Mouse (Mus musculus): ENCODE measurements around the gene Pdcl2. TPM values are rescaled to one million over a fixed set of nuclear protein-coding genes. Genes with fewer than 3 reads are reported as not detected.

The Pdcl2 gene
- total and polyA plus RNA-seq, 2 experiments from 2014 or later, result not detected

DNA sequence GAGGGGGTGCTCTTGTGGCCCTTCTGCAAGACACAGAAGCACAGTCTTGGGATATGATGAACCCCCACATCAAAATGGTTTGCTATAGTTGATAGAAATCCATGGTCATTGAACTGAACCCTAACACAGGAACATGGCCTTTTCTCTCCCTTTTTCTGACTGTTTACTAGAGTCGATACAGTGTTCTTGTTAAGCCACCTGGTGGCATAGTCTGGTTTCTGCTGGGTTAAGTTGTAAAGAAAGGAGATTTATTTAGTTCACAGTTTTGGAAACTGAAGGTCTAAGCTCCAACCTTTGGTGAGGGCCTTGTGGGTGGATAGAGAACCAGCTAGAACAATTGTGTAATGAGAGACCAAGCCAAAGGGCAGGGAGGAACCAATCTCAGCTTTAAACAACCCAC is 29.1 kb upstream of the Pdcl2 start:
- peaks cover 10% of the 10 kb centered on the region; the same call in 1 of the 2 replicates for H3K27me3 ChIP-seq (ENCODE audit: insufficient read depth, low read length)
- H3K36me3 ChIP-seq (ENCODE audit: insufficient read depth, low read length), result no peaks in the 10 kb centered on the region
- H3K4me2 ChIP-seq (ENCODE audit: low read depth, low read length, poor library complexity, severe bottlenecking), result no peak overlapping the region
- H3K27ac ChIP-seq (ENCODE audit: low read depth, low read length), result no peak overlapping the region
- no peak for ATAC-seq (ENCODE audit: low FRiP score)
- WGBS, result 74% methylated on average over 1 of the region's 1 CpGs
- DNase-seq (ENCODE audit: low spot score), result no peak
- peak; percentile 46 for TF ChIP-seq CTCF (IDR thresholded peaks at IDR 0.05)
- no peak overlapping the region for H3K9ac ChIP-seq (replicated peaks; ENCODE audit: low read length, poor library complexity, severe bottlenecking)
- no peak overlapping the region for H3K4me3 ChIP-seq (ENCODE audit: low read depth, low read length)
- no peaks in the 10 kb centered on the region for H3K9me3 ChIP-seq (ENCODE audit: low read length)
- H3K4me1 ChIP-seq (ENCODE audit: insufficient read depth, low read length), result 0 out of 2 replicates have a peak, but pooled peaks cover 2% of the 10 kb centered on the region

DNA sequence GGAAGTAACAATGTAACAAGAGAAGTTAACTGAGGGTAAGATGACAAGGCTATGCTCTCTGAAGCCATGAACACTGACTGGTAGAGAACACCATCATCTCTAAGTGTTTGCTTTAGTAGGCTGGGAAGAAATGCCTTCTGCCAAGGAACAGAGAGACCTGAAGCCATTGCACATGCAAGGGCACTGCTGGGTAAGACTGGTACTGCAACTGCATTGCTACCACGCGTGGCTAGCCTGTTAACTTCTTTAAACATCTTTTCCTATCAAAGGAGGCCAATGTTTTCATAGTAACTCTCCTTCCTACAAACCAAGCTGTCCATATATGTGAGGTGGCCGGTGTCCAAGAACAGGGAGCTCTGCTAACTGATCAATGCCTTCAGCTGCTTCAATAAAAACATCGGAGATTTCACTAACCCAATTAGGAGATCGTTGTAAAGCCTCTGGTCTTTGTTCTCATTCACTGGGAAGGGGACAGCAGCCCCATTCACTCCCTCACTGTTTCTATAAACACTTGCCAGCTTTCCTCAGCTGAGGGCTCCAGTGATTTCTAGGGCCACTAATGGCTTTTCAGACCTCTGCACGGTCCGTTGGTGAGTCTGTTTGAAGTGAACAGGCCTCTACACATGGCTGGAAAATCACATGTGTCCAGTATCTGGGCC is 21.1 kb upstream of the Pdcl2 start:
- H3K9ac ChIP-seq (replicated peaks; ENCODE audit: low read length, poor library complexity, severe bottlenecking), result no peak overlapping the region
- 41% methylated on average over 7 of the region's 7 CpGs for WGBS
- ATAC-seq (ENCODE audit: low FRiP score) (0 out of 2 replicates have a peak, but pooled peaks have one; percentile 13), DNase-seq (ENCODE audit: low spot score) (peak; percentile 36)
- no peak overlapping the region for H3K27ac ChIP-seq (ENCODE audit: low read depth, low read length)
- no peaks in the 10 kb centered on the region for H3K27me3 ChIP-seq (ENCODE audit: insufficient read depth, low read length)
- no peak overlapping the region for H3K4me2 ChIP-seq (ENCODE audit: low read depth, low read length, poor library complexity, severe bottlenecking)
- H3K36me3 ChIP-seq (ENCODE audit: insufficient read depth, low read length), result no peaks in the 10 kb centered on the region
- no peak overlapping the region for H3K4me3 ChIP-seq (ENCODE audit: low read depth, low read length)
- H3K9me3 ChIP-seq (ENCODE audit: low read length), result no peaks in the 10 kb centered on the region
- no peaks in the 10 kb centered on the region for H3K4me1 ChIP-seq (ENCODE audit: insufficient read depth, low read length)
- peak; percentile 19; the same call in 1 of the 2 replicates for TF ChIP-seq CTCF (IDR thresholded peaks at IDR 0.05)

DNA sequence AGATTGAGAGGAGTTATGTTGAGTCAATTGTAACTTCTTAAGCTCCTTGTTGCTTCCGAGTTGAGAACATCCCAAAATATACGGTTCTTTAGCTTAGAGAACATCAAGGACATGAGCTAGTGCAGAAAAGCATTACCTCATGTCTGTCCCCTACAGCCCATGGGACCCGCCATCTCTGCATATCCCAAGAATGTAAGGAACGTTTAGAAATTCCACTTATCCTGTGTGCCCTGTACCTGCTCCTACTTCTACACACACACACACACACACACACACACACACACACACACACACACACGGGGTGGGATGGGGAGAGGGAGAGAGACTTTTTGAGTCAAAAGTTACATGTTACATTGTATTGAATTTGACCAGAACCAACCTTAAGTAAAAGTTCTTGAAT is 20.6 kb upstream of the Pdcl2 start:
- no peak for DNase-seq (ENCODE audit: low spot score)
- no peaks in the 10 kb centered on the region for H3K36me3 ChIP-seq (ENCODE audit: insufficient read depth, low read length)
- no peak overlapping the region for H3K4me3 ChIP-seq (ENCODE audit: low read depth, low read length)
- no peak overlapping the region for H3K9ac ChIP-seq (replicated peaks; ENCODE audit: low read length, poor library complexity, severe bottlenecking)
- ATAC-seq (ENCODE audit: low FRiP score), result no peak
- no peaks in the 10 kb centered on the region for H3K4me1 ChIP-seq (ENCODE audit: insufficient read depth, low read length)
- H3K27me3 ChIP-seq (ENCODE audit: insufficient read depth, low read length), result no peaks in the 10 kb centered on the region
- H3K27ac ChIP-seq (ENCODE audit: low read depth, low read length), result no peak overlapping the region
- no peak for TF ChIP-seq CTCF (IDR thresholded peaks at IDR 0.05)
- 76% methylated on average over 5 of the region's 5 CpGs for WGBS
- no peaks in the 10 kb centered on the region for H3K9me3 ChIP-seq (ENCODE audit: low read length)
- no peak overlapping the region for H3K4me2 ChIP-seq (ENCODE audit: low read depth, low read length, poor library complexity, severe bottlenecking)

DNA sequence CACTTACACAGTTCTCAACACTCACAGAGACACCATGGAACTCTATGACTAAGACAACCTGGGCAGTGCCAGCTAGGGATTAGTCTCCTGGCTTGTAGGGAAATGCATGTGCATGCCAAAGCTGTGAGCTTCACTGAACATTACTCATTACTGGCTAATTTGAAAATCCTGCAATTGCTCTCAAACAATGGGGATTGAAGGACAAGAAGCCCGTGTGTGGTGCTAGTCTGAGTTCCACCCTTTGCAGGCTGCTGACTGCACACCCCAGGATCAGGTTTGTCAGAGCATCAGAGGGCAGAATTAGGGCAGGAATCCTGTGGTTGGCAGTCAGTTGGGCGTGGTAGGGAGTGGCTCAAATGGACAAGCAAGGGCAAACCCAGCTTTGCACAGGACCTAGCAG is 15.2 kb upstream of the Pdcl2 start:
- no peak overlapping the region for H3K9ac ChIP-seq (replicated peaks; ENCODE audit: low read length, poor library complexity, severe bottlenecking)
- no peaks in the 10 kb centered on the region for H3K9me3 ChIP-seq (ENCODE audit: low read length)
- H3K4me2 ChIP-seq (ENCODE audit: low read depth, low read length, poor library complexity, severe bottlenecking), result no peak overlapping the region
- DNase-seq (ENCODE audit: low spot score), result peak; percentile 31
- no peak overlapping the region for H3K4me3 ChIP-seq (ENCODE audit: low read depth, low read length)
- WGBS, result 55% methylated on average over 2 of the region's 2 CpGs
- TF ChIP-seq CTCF (IDR thresholded peaks at IDR 0.05), result no peak
- H3K36me3 ChIP-seq (ENCODE audit: insufficient read depth, low read length), result no peaks in the 10 kb centered on the region
- H3K27ac ChIP-seq (ENCODE audit: low read depth, low read length), result no peak overlapping the region
- H3K4me1 ChIP-seq (ENCODE audit: insufficient read depth, low read length), result no peaks in the 10 kb centered on the region
- ATAC-seq (ENCODE audit: low FRiP score), result no peak
- H3K27me3 ChIP-seq (ENCODE audit: insufficient read depth, low read length), result no peaks in the 10 kb centered on the region

DNA sequence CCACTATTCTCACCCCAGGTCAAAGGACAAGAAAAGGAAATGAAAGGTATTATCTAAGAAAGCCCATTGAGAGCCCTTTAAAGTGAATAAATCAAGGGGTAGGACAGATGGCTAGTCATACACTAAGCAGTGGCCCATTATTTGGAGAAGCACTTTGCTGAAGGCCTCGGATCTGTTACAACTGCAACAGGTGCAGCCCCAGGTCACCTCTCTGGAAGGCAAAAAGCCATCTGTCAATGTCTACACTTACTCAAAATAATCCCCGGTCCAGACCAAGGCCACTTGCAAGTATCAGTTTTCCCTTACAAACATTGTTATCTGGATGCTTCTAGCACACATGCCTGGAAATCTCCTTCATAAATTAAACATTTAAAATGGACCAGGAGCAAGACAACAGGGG is 10.0 kb upstream of the Pdcl2 start:
- no peaks in the 10 kb centered on the region for H3K4me1 ChIP-seq (ENCODE audit: insufficient read depth, low read length)
- H3K4me2 ChIP-seq (ENCODE audit: low read depth, low read length, poor library complexity, severe bottlenecking), result no peak overlapping the region
- H3K9ac ChIP-seq (replicated peaks; ENCODE audit: low read length, poor library complexity, severe bottlenecking), result no peak overlapping the region
- H3K27me3 ChIP-seq (ENCODE audit: insufficient read depth, low read length), result no peaks in the 10 kb centered on the region
- no peaks in the 10 kb centered on the region for H3K36me3 ChIP-seq (ENCODE audit: insufficient read depth, low read length)
- TF ChIP-seq CTCF (IDR thresholded peaks at IDR 0.05), result no peak
- no peak for DNase-seq (ENCODE audit: low spot score)
- H3K9me3 ChIP-seq (ENCODE audit: low read length), result no peaks in the 10 kb centered on the region
- no peak for ATAC-seq (ENCODE audit: low FRiP score)
- no peak overlapping the region for H3K4me3 ChIP-seq (ENCODE audit: low read depth, low read length)
- 82% methylated on average over 2 of the region's 2 CpGs for WGBS
- H3K27ac ChIP-seq (ENCODE audit: low read depth, low read length), result no peak overlapping the region

DNA sequence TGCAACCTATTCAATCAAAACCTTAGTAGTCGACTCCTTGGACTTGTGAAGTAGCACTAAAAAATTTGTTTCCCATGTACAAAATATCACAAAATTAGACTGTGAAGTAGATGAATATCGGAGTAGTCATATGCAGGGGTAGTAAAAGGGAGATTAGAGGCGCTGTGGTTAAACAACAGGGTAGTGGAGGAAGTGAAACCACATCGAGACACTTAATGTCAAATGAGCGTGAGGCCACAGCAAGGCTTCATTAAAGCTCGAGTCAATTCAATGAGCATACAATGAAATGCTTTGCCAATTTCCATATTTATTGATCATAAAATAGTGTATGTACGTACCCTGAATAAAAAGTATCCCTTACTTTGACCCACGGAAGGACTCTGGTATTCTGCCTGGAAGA is 6.1 kb upstream of the Pdcl2 start:
- Histone ChIP-seq H3K4me1 (ENCODE audit: insufficient read depth, low read length) (no peaks in the 10 kb centered on the region), H3K4me2 (ENCODE audit: low read depth, low read length, poor library complexity, severe bottlenecking) (no peak overlapping the region), H3K9ac (replicated peaks; ENCODE audit: low read length, poor library complexity, severe bottlenecking) (no peak overlapping the region), H3K27ac (ENCODE audit: low read depth, low read length) (no peak overlapping the region), H3K4me3 (ENCODE audit: low read depth, low read length) (no peak overlapping the region), H3K36me3 (ENCODE audit: insufficient read depth, low read length) (no peaks in the 10 kb centered on the region), H3K27me3 (ENCODE audit: insufficient read depth, low read length) (no peaks in the 10 kb centered on the region), H3K9me3 (ENCODE audit: low read length) (no peaks in the 10 kb centered on the region)
- no peak for TF ChIP-seq CTCF (IDR thresholded peaks at IDR 0.05)
- no peak for ATAC-seq (ENCODE audit: low FRiP score)
- no peak for DNase-seq (ENCODE audit: low spot score)
- WGBS, result 88% methylated on average over 8 of the region's 8 CpGs

All from midbrain, postnatal 0 days (tissue).